Mouse (Mus musculus): ENCODE results near the gene Plekho1. TPM values are rescaled to one million over a fixed set of nuclear protein-coding genes. Genes with fewer than 3 reads are reported as not detected.
"Not testable (repeated sequence)": the region's sequence is repeated elsewhere in the genome, so short reads cannot be mapped to it uniquely, and the experiment has no call there.

Gene Plekho1
- polyA plus RNA-seq (2014; fragmentation: Nextera tagmentation; extraction: Ambion mirVana): 69.5 and 82.2 TPM in 2 replicates

GRCm38 (mm10) chr3:95995802-95996428, at the start of gene Plekho1:
TSS of gene Plekho1 (minus strand) at chr3:95996001.
- Histone ChIP-seq H3K9me3 (replicated peaks; ENCODE audit: control insufficient read depth, low read length) (no peaks in the 10 kb centered on the region), H3K4me2 (peak within 1 kb of the TSS; percentile 89), H3K9ac (ENCODE audit: low read depth, low read length) (peak within 1 kb of the TSS; percentile 99), H3K27me3 (ENCODE audit: control insufficient read depth, insufficient read depth, low read length) (no peaks in the 10 kb centered on the region), H3K27ac (ENCODE audit: low read depth, low read length) (peak within 1 kb of the TSS; percentile 99), H3K4me1 (ENCODE audit: control insufficient read depth, insufficient read depth, low read length) (peaks cover 54% of the 10 kb centered on the region), H3K36me3 (ENCODE audit: control insufficient read depth, insufficient read depth, low read length) (peaks cover 15% of the 10 kb centered on the region), H3K4me3 (ENCODE audit: low read depth, low read length) (peak within 1 kb of the TSS; percentile 75)
- peak; percentile 27 for ATAC-seq (replicated peaks; ENCODE audit: insufficient number of reproducible peaks, low FRiP score, low TSS enrichment)
- WGBS (ENCODE audit: insufficient replicate concordance): under 1% methylated on average over 51 of the region's 84 CpGs

- H3K9me3 ChIP-seq (replicated peaks; ENCODE audit: control insufficient read depth, low read length); H3K4me3 ChIP-seq (ENCODE audit: low read depth, low read length); H3K4me2 ChIP-seq; H3K9ac ChIP-seq (ENCODE audit: low read depth, low read length); H3K27ac ChIP-seq (ENCODE audit: low read depth, low read length); H3K27me3 ChIP-seq (ENCODE audit: control insufficient read depth, insufficient read depth, low read length); H3K4me1 ChIP-seq (ENCODE audit: control insufficient read depth, insufficient read depth, low read length); H3K36me3 ChIP-seq (ENCODE audit: control insufficient read depth, insufficient read depth, low read length); ATAC-seq (replicated peaks; ENCODE audit: insufficient number of reproducible peaks, low FRiP score, low TSS enrichment): not testable (repeated sequence)
- WGBS (ENCODE audit: insufficient replicate concordance): 90% methylated on average over 3 of the region's 3 CpGs
Observed at GRCm38 (mm10) chr3:96044559-96044958, 48.8 kb upstream of the Plekho1 start.

- Histone ChIP-seq H3K36me3 (ENCODE audit: control insufficient read depth, insufficient read depth, low read length) (no peaks in the 10 kb centered on the region), H3K4me1 (ENCODE audit: control insufficient read depth, insufficient read depth, low read length) (no peaks in the 10 kb centered on the region), H3K9me3 (replicated peaks; ENCODE audit: control insufficient read depth, low read length) (no peaks in the 10 kb centered on the region), H3K9ac (ENCODE audit: low read depth, low read length) (no peak overlapping the region), H3K27me3 (ENCODE audit: control insufficient read depth, insufficient read depth, low read length) (no peaks in the 10 kb centered on the region), H3K4me3 (ENCODE audit: low read depth, low read length) (no peak overlapping the region), H3K4me2 (no peak overlapping the region), H3K27ac (ENCODE audit: low read depth, low read length) (no peak overlapping the region)
- no peak for ATAC-seq (replicated peaks; ENCODE audit: insufficient number of reproducible peaks, low FRiP score, low TSS enrichment)
- WGBS (ENCODE audit: insufficient replicate concordance): 46% methylated on average over 1 of the region's 1 CpGs
Observed at GRCm38 (mm10) chr3:96043104-96043503, 47.3 kb upstream of the Plekho1 start.

GRCm38 (mm10) chr3:96041079-96041478, 45.3 kb upstream of the Plekho1 start:
- 91% methylated on average over 6 of the region's 6 CpGs for WGBS (ENCODE audit: insufficient replicate concordance)
- H3K27ac ChIP-seq (ENCODE audit: low read depth, low read length): no peak overlapping the region

GRCm38 (mm10) chr3:96040663-96041006, 44.8 kb upstream of the Plekho1 start:
- Histone ChIP-seq H3K4me3 (ENCODE audit: low read depth, low read length) (no peak overlapping the region), H3K27me3 (ENCODE audit: control insufficient read depth, insufficient read depth, low read length) (no peaks in the 10 kb centered on the region), H3K9ac (ENCODE audit: low read depth, low read length) (no peak overlapping the region), H3K4me1 (ENCODE audit: control insufficient read depth, insufficient read depth, low read length) (no peaks in the 10 kb centered on the region), H3K9me3 (replicated peaks; ENCODE audit: control insufficient read depth, low read length) (no peaks in the 10 kb centered on the region), H3K27ac (ENCODE audit: low read depth, low read length) (no peak overlapping the region), H3K36me3 (ENCODE audit: control insufficient read depth, insufficient read depth, low read length) (no peaks in the 10 kb centered on the region), H3K4me2 (no peak overlapping the region)
- WGBS (ENCODE audit: insufficient replicate concordance): 84% methylated on average over 2 of the region's 2 CpGs
- no peak for ATAC-seq (replicated peaks; ENCODE audit: insufficient number of reproducible peaks, low FRiP score, low TSS enrichment)

More at GRCm38 (mm10) chr3:96041079-96041478, 45.3 kb upstream of the Plekho1 start:
- Histone ChIP-seq H3K4me2 (no peak overlapping the region), H3K9ac (ENCODE audit: low read depth, low read length) (no peak overlapping the region), H3K4me3 (ENCODE audit: low read depth, low read length) (no peak overlapping the region), H3K27me3 (ENCODE audit: control insufficient read depth, insufficient read depth, low read length) (no peaks in the 10 kb centered on the region), H3K4me1 (ENCODE audit: control insufficient read depth, insufficient read depth, low read length) (no peaks in the 10 kb centered on the region), H3K36me3 (ENCODE audit: control insufficient read depth, insufficient read depth, low read length) (no peaks in the 10 kb centered on the region), H3K9me3 (replicated peaks; ENCODE audit: control insufficient read depth, low read length) (no peaks in the 10 kb centered on the region)
- no peak for ATAC-seq (replicated peaks; ENCODE audit: insufficient number of reproducible peaks, low FRiP score, low TSS enrichment)

- Histone ChIP-seq H3K9me3 (replicated peaks; ENCODE audit: control insufficient read depth, low read length) (no peaks in the 10 kb centered on the region), H3K9ac (ENCODE audit: low read depth, low read length) (no peak overlapping the region), H3K4me1 (ENCODE audit: control insufficient read depth, insufficient read depth, low read length) (no peaks in the 10 kb centered on the region; the same call in 1 of the 2 replicates), H3K27me3 (ENCODE audit: control insufficient read depth, insufficient read depth, low read length) (no peaks in the 10 kb centered on the region), H3K4me2 (no peak overlapping the region), H3K27ac (ENCODE audit: low read depth, low read length) (no peak overlapping the region), H3K4me3 (ENCODE audit: low read depth, low read length) (no peak overlapping the region), H3K36me3 (ENCODE audit: control insufficient read depth, insufficient read depth, low read length) (no peaks in the 10 kb centered on the region)
- 71% methylated on average over 9 of the region's 9 CpGs for WGBS (ENCODE audit: insufficient replicate concordance)
- ATAC-seq (replicated peaks; ENCODE audit: insufficient number of reproducible peaks, low FRiP score, low TSS enrichment): no peak
Observed at GRCm38 (mm10) chr3:96039857-96040662, 44.3 kb upstream of the Plekho1 start.

GRCm38 (mm10) chr3:96038851-96039250, 43.0 kb upstream of the Plekho1 start:
- H3K27ac ChIP-seq (ENCODE audit: low read depth, low read length): no peak overlapping the region
- no peak for ATAC-seq (replicated peaks; ENCODE audit: insufficient number of reproducible peaks, low FRiP score, low TSS enrichment)
- no peaks in the 10 kb centered on the region; the same call in 1 of the 2 replicates for H3K4me1 ChIP-seq (ENCODE audit: control insufficient read depth, insufficient read depth, low read length)
- H3K4me2 ChIP-seq: no peak overlapping the region
- H3K9me3 ChIP-seq (replicated peaks; ENCODE audit: control insufficient read depth, low read length): no peaks in the 10 kb centered on the region
- H3K36me3 ChIP-seq (ENCODE audit: control insufficient read depth, insufficient read depth, low read length): no peaks in the 10 kb centered on the region
- 92% methylated on average over 4 of the region's 4 CpGs for WGBS (ENCODE audit: insufficient replicate concordance)
- H3K4me3 ChIP-seq (ENCODE audit: low read depth, low read length): no peak overlapping the region
- H3K27me3 ChIP-seq (ENCODE audit: control insufficient read depth, insufficient read depth, low read length): no peaks in the 10 kb centered on the region
- H3K9ac ChIP-seq (ENCODE audit: low read depth, low read length): no peak overlapping the region

- no peaks in the 10 kb centered on the region; the same call in 1 of the 2 replicates for H3K4me1 ChIP-seq (ENCODE audit: control insufficient read depth, insufficient read depth, low read length)
- no peak for ATAC-seq (replicated peaks; ENCODE audit: insufficient number of reproducible peaks, low FRiP score, low TSS enrichment)
Observed at GRCm38 (mm10) chr3:96038156-96038555, 42.4 kb upstream of the Plekho1 start.

More at GRCm38 (mm10) chr3:96038156-96038555, 42.4 kb upstream of the Plekho1 start:
- H3K4me2 ChIP-seq: no peak overlapping the region
- 0 out of 2 replicates have a peak overlapping the region, but pooled peaks have one; percentile 16 for H3K27ac ChIP-seq (ENCODE audit: low read depth, low read length)
- WGBS (ENCODE audit: insufficient replicate concordance): 62% methylated on average over 5 of the region's 5 CpGs
- H3K9ac ChIP-seq (ENCODE audit: low read depth, low read length): 0 out of 2 replicates have a peak overlapping the region, but pooled peaks have one; percentile 10
- H3K27me3 ChIP-seq (ENCODE audit: control insufficient read depth, insufficient read depth, low read length): no peaks in the 10 kb centered on the region
- no peak overlapping the region for H3K4me3 ChIP-seq (ENCODE audit: low read depth, low read length)
- H3K9me3 ChIP-seq (replicated peaks; ENCODE audit: control insufficient read depth, low read length): no peaks in the 10 kb centered on the region
- no peaks in the 10 kb centered on the region; the same call in 1 of the 2 replicates for H3K36me3 ChIP-seq (ENCODE audit: control insufficient read depth, insufficient read depth, low read length)
